Mouse (Mus musculus) frontal cortex, postnatal 36 days (tissue): ENCODE results near the gene Nudt13.

ENCODE experiments used
- DNase-seq, 2 experiments: peaks; one replicate each; pipeline ENCODE4 v3.0.0; 2022; ENCODE audit warnings: low spot score in 2 of 2

The Nudt13 gene

DNA sequence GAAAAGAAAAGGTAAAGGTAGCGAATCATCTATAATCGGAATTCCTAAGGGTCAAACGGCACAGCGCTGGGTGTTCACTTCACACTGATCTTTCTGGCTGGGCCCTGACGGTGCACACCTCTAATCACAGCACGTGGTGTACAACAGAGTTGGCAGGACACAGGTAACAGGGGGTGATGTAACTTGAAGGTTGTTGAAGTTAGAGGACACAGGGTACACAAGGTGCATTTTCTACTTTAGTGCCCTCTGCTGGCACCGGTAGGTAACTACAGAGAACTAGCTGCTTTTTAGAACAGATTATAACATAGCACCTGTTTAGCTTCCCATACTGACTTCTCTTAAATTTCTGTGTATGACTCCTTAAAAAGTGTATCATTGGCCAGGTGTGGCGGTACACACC is 45.7 kb downstream of the Nudt13 start:
- no peak for DNase-seq

- DNase-seq, result no peak
These were observed 46.4 kb downstream of the Nudt13 start for GRCm38 (mm10) chr14:20340866-20341265.

GRCm38 (mm10) chr14:20345885-20346284 is 51.4 kb downstream of the Nudt13 start:
- DNase-seq, result no peak

DNA sequence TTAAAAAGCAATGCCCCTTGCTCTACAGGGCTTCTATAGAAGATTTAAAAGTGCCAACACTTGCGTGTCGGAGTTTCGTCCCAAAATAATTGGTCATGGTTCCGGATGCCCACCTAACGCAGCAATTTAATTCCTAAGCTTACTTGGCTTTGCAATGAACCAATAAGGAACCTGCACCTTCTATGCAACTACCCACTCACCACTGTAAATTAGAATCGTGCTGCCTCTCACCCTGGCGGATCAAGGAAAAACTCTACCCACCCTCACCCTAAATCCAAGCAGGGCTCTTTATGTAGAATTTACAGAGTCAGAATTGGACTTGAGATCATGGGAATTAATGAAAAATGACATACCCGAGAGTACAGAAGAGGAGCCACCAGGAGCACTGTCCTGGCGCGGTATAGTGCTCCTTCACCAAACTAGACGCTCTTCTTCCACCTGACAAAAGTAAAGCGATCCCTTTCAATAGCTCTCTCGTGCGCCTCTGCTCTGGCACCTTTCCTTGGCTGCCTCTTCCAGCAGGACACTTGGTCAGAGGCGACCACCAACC is 53.0 kb downstream of the Nudt13 start:
- no peak for DNase-seq

DNA sequence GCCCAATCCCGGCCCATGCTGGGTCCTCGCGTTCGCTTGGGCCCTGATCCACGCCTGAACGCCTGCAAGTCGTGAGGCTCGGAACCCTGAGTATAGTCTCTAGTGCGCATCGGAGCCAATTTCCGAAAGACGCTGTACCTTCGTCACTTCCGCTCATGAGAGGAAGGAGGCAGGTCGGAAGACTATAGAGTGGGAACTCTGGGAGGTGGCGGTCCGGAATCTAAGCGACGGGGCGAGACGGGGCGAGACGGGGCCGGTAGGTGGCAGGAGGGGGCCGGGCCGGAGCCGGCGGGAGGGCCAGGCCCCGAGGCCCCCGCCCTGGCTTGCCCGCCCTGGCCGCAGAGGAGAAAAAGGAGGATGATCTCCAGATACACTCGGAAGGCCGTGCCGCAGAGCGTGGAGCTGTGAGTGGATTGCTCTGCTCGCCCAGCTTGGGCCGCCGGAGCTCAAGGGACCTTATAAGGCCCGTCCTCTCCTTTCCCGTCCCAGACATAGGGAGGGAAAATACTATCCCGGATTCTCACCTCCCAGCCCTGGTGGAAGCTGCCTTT is 53.6 kb downstream of the Nudt13 start, which contains the start of the genes Ecd and Fam149b:
Gene Ecd, minus strand, starts transcription at position 131 of the 551 bp plus-strand sequence.
Gene Fam149b, plus strand, starts transcription at position 172 of the 551 bp plus-strand sequence.
- peak; percentile 94 to 96 for DNase-seq

- DNase-seq, result no peak
These were observed 68.7 kb downstream of the Nudt13 start for GRCm38 (mm10) chr14:20363230-20363629.
